Mouse (Mus musculus): ENCODE data around the gene Mfsd5. TPM values are rescaled to one million over a fixed set of nuclear protein-coding genes. Genes with fewer than 3 reads are reported as not detected.

Gene Mfsd5
- polyA plus RNA-seq, 1 experiment from 2014 or later = 88.6 TPM

DNA sequence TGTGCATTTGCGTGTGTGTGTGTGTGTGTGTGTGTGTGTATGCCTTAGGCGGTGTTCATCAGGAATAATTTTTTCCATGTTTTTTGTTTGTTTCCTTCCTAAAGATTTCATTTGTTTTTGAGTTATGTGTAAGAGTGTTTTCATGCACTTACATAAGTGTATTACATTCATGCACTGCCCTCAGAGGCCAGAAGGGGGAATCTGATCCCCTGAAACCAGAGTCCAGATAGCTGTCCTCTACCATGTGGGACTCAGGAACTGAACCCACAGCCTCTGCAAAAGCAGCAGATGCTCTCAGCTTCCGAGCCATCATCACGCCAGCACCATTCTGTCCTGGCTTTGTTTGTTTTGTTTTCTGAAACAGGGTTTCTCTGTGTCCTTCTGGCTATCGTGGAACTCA lies 13.7 kb upstream of the Mfsd5 start:
- Histone ChIP-seq H3K9ac (no peak overlapping the region), H3K4me2 (replicated peaks) (no peak overlapping the region), H3K4me3 (replicated peaks) (no peak overlapping the region), H3K9me3 (replicated peaks) (no peaks in the 10 kb centered on the region), H3K4me1 (peaks cover 29% of the 10 kb centered on the region), H3K27me3 (no peaks in the 10 kb centered on the region), H3K27ac (replicated peaks) (no peak overlapping the region), H3K36me3 (no peaks in the 10 kb centered on the region)
- WGBS = 86% methylated on average over 5 of the region's 5 CpGs
- no peak for ATAC-seq (ENCODE audit: insufficient number of reproducible peaks, low FRiP score, low TSS enrichment, low read depth)

GRCm38 (mm10) chr15:102270274-102270960 lies 8.8 kb upstream of the Mfsd5 start, which contains the start of gene Gm9918:
Gm9918 (plus strand) TSS chr15:102270563.
- Histone ChIP-seq H3K9ac (no peak within 1 kb of the TSS), H3K27ac (replicated peaks) (peak within 1 kb of the TSS; percentile 34; the same call in 1 of the 2 replicates), H3K4me1 (peaks cover 15% of the 10 kb centered on the region), H3K27me3 (no peaks in the 10 kb centered on the region), H3K4me3 (replicated peaks) (peak within 1 kb of the TSS; percentile 34), H3K36me3 (no peaks in the 10 kb centered on the region), H3K9me3 (replicated peaks) (no peaks in the 10 kb centered on the region), H3K4me2 (replicated peaks) (peak within 1 kb of the TSS; percentile 58)
- ATAC-seq (ENCODE audit: insufficient number of reproducible peaks, low FRiP score, low TSS enrichment, low read depth) = peak; percentile 58; the same call in 1 of the 2 replicates
- WGBS = 9% methylated on average over 18 of the region's 21 CpGs

DNA sequence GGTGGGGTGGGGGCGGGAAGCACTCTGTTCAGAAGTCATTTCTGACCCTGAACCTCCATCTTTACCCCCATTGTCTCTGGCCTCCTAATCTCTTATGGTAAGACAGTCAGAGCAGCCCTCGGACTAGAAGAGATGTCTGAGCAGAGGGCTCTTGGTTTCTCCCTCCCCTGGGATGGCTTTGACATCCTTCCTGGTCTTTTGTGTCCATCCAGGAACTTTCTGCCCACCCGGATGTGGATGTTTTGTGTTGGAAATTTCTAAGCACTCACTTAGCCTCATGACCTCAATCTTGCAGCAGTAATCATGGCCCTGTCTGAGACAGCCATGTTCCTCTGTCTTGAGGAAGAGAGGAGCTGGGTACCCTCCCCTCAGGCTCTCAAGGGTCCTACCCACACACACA lies 7.8 kb upstream of the Mfsd5 start:
- H3K4me3 ChIP-seq (replicated peaks) = peak overlapping the region; percentile 34
- H3K4me2 ChIP-seq (replicated peaks) = peak overlapping the region; percentile 58
- peaks cover 15% of the 10 kb centered on the region for H3K4me1 ChIP-seq
- WGBS = 25% methylated on average over 3 of the region's 3 CpGs
- no peaks in the 10 kb centered on the region for H3K36me3 ChIP-seq
- no peaks in the 10 kb centered on the region for H3K9me3 ChIP-seq (replicated peaks)
- ATAC-seq (ENCODE audit: insufficient number of reproducible peaks, low FRiP score, low TSS enrichment, low read depth) = no peak
- no peak overlapping the region for H3K27ac ChIP-seq (replicated peaks)
- H3K9ac ChIP-seq = no peak overlapping the region
- no peaks in the 10 kb centered on the region for H3K27me3 ChIP-seq

DNA sequence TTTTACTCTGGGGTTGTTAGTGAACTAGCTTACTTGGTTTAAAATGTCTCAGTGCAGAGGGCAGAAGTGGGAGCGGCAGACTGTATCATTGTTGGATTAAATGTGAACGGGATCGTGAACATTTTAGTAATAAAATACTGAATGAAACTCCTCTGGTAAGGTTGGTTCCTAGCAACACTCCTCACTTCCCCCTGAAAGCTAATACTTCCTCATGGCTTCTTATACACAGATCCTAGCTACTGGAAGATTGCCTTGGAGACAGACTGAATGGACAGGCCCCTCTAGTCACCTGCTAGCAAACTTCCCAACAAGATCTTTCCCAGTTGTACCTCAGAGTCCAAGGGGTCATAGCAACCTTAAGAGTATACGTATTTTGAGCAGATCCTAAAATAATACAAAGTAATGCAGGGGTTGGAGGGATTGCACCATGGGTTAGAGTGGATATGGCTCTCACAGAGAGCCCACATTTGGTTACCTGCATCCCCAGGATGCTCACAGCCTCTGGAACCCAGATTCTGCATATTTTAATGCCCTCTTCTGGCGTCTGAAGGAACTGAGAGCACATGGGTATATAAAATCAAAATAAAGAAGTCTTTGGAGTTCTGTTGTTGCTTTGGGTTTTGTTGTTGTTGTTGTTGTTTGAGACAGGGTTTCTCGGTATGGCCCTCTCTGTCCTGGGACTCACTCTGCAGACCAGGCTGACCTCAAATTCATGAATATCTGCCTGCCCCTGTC lies 5.1 kb upstream of the Mfsd5 start:
- Histone ChIP-seq H3K27ac (replicated peaks) (0 out of 2 replicates have a peak overlapping the region, but pooled peaks have one; percentile 22), H3K4me3 (replicated peaks) (no peak overlapping the region), H3K9me3 (replicated peaks) (no peaks in the 10 kb centered on the region), H3K36me3 (no peaks in the 10 kb centered on the region), H3K4me1 (peaks cover 21% of the 10 kb centered on the region), H3K27me3 (no peaks in the 10 kb centered on the region), H3K9ac (no peak overlapping the region), H3K4me2 (replicated peaks) (no peak overlapping the region)
- no peak for ATAC-seq (ENCODE audit: insufficient number of reproducible peaks, low FRiP score, low TSS enrichment, low read depth)
- WGBS = 74% methylated on average over 6 of the region's 6 CpGs

GRCm38 (mm10) chr15:102278726-102279091 lies 545 bp upstream of the Mfsd5 start:
- WGBS = 34% methylated on average over 7 of the region's 7 CpGs

GRCm38 (mm10) chr15:102279783-102280520 lies 698 bp downstream of the Mfsd5 start:
- Histone ChIP-seq H3K36me3 (peaks cover 22% of the 10 kb centered on the region), H3K9me3 (replicated peaks) (no peaks in the 10 kb centered on the region), H3K4me1 (peaks cover 26% of the 10 kb centered on the region), H3K4me3 (replicated peaks) (peak overlapping the region; percentile 94), H3K9ac (peak overlapping the region; percentile 85), H3K27ac (replicated peaks) (peak overlapping the region; percentile 95), H3K4me2 (replicated peaks) (peak overlapping the region; percentile 87), H3K27me3 (no peaks in the 10 kb centered on the region)
- ATAC-seq (ENCODE audit: insufficient number of reproducible peaks, low FRiP score, low TSS enrichment, low read depth) = peak; percentile 43
- 28% methylated on average over 13 of the region's 13 CpGs for WGBS

More at GRCm38 (mm10) chr15:102278726-102279091, 545 bp upstream of the Mfsd5 start:
- Histone ChIP-seq H3K4me2 (replicated peaks) (peak overlapping the region; percentile 87), H3K27me3 (no peaks in the 10 kb centered on the region), H3K36me3 (peaks cover 19% of the 10 kb centered on the region), H3K9me3 (replicated peaks) (no peaks in the 10 kb centered on the region), H3K4me3 (replicated peaks) (peak overlapping the region; percentile 94), H3K27ac (replicated peaks) (peak overlapping the region; percentile 95), H3K9ac (peak overlapping the region; percentile 53), H3K4me1 (peaks cover 26% of the 10 kb centered on the region)
- no peak for ATAC-seq (ENCODE audit: insufficient number of reproducible peaks, low FRiP score, low TSS enrichment, low read depth)

GRCm38 (mm10) chr15:102280623-102281022 lies 1.4 kb downstream of the Mfsd5 start:
- WGBS = 93% methylated on average over 19 of the region's 19 CpGs
- H3K27me3 ChIP-seq = no peaks in the 10 kb centered on the region
- H3K9ac ChIP-seq = 0 out of 2 replicates have a peak overlapping the region, but pooled peaks have one; percentile 85
- H3K4me3 ChIP-seq (replicated peaks) = peak overlapping the region; percentile 94
- H3K36me3 ChIP-seq = peaks cover 22% of the 10 kb centered on the region
- peak overlapping the region; percentile 95 for H3K27ac ChIP-seq (replicated peaks)
- H3K4me2 ChIP-seq (replicated peaks) = peak overlapping the region; percentile 87
- H3K9me3 ChIP-seq (replicated peaks) = no peaks in the 10 kb centered on the region
- peaks cover 26% of the 10 kb centered on the region for H3K4me1 ChIP-seq
- no peak for ATAC-seq (ENCODE audit: insufficient number of reproducible peaks, low FRiP score, low TSS enrichment, low read depth)

- WGBS = 71% methylated on average over 8 of the region's 8 CpGs
- H3K4me3 ChIP-seq (replicated peaks) = no peak overlapping the region
Measured at GRCm38 (mm10) chr15:102282463-102283292, 3.4 kb downstream of the Mfsd5 start.

DNA sequence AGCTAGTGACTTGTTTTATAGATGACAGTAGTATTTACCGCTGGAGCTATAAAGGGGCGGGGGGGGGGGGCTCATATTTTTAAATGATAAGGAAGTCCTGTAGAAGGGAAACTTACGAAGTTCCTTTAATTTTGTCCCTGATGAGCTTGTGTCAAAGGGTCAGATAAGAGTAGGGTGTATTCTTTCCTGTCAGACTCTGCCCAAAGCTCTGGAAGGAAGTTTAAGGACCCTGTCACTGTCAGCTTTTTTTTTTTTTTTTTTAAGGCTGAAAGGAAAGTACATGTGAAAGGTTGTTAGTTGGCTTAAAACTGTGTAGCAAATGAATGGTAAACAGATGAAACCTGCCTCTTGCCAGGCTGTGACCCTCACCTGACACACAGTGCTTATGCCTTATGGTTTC lies 4.4 kb downstream of the Mfsd5 start:
- H3K9ac ChIP-seq = no peak overlapping the region

More at GRCm38 (mm10) chr15:102282463-102283292, 3.4 kb downstream of the Mfsd5 start:
- Histone ChIP-seq H3K9me3 (replicated peaks) (no peaks in the 10 kb centered on the region), H3K27me3 (no peaks in the 10 kb centered on the region), H3K36me3 (peaks cover 22% of the 10 kb centered on the region), H3K4me2 (replicated peaks) (no peak overlapping the region), H3K9ac (no peak overlapping the region), H3K4me1 (peaks cover 26% of the 10 kb centered on the region), H3K27ac (replicated peaks) (peak overlapping the region; percentile 11; the same call in 1 of the 2 replicates)
- ATAC-seq (ENCODE audit: insufficient number of reproducible peaks, low FRiP score, low TSS enrichment, low read depth) = no peak

GRCm38 (mm10) chr15:102287395-102287794 lies 8.1 kb downstream of the Mfsd5 start:
- Histone ChIP-seq H3K9me3 (replicated peaks) (no peaks in the 10 kb centered on the region), H3K27ac (replicated peaks) (no peak overlapping the region), H3K4me2 (replicated peaks) (no peak overlapping the region), H3K4me1 (no peaks in the 10 kb centered on the region), H3K27me3 (no peaks in the 10 kb centered on the region), H3K9ac (no peak overlapping the region), H3K4me3 (replicated peaks) (no peak overlapping the region), H3K36me3 (0 out of 2 replicates have a peak, but pooled peaks cover 3% of the 10 kb centered on the region)
- no peak for ATAC-seq (ENCODE audit: insufficient number of reproducible peaks, low FRiP score, low TSS enrichment, low read depth)

More for the DNA sequence above, 4.4 kb downstream of the Mfsd5 start:
- Histone ChIP-seq H3K4me1 (peaks cover 24% of the 10 kb centered on the region), H3K36me3 (peaks cover 22% of the 10 kb centered on the region), H3K27ac (replicated peaks) (no peak overlapping the region), H3K4me3 (replicated peaks) (no peak overlapping the region), H3K4me2 (replicated peaks) (no peak overlapping the region), H3K27me3 (no peaks in the 10 kb centered on the region), H3K9me3 (replicated peaks) (no peaks in the 10 kb centered on the region)
- no peak for ATAC-seq (ENCODE audit: insufficient number of reproducible peaks, low FRiP score, low TSS enrichment, low read depth)
- 78% methylated on average over 3 of the region's 3 CpGs for WGBS
